Mouse (Mus musculus) intestine, embryonic 16.5 days (tissue): Measurements from ENCODE around the gene Susd1. TPM values are rescaled to one million over a fixed set of nuclear protein-coding genes. Genes with fewer than 3 reads are reported as not detected.
A peak's percentile ranks its signal among the peaks of the same experiment; 100 is the strongest.

ENCODE experiments used
- ATAC-seq: fragments of 200-750 bp; cut with Nextera tagmentation; 2 replicates; pipeline ENCODE4 v1.8.0; 2017; ENCODE audit warnings: moderate TSS enrichment, moderate library complexity
- H3K27ac ChIP-seq: fragments of 300-500 bp; sonication (generic); 2 replicates; pipeline ENCODE4 v1.5.1; 2014; ENCODE audit warnings: mild to moderate bottlenecking, low read length
- H3K27me3 ChIP-seq: fragments of 300-500 bp; sonication (generic); replicated peaks from 2 replicates; pipeline ENCODE4 v1.6.1; 2014; ENCODE audit warnings: low read length, control low read depth, mixed read lengths; ENCODE audit not compliant: control insufficient read depth, insufficient read depth
- H3K36me3 ChIP-seq: fragments of 300-500 bp; sonication (generic); 2 replicates; pipeline ENCODE4 v1.6.1; 2014; ENCODE audit warnings: low read length, control low read depth; ENCODE audit not compliant: control insufficient read depth, insufficient read depth
- H3K4me1 ChIP-seq: fragments of 300-500 bp; sonication (generic); 2 replicates; pipeline ENCODE4 v1.6.1; 2014; ENCODE audit warnings: low read length, control low read depth, mixed read lengths; ENCODE audit not compliant: control insufficient read depth, insufficient read depth
- H3K4me2 ChIP-seq: fragments of 300-500 bp; sonication (generic); 2 replicates; pipeline ENCODE4 v1.6.1; 2014; ENCODE audit warnings: low read depth, low read length, control low read depth
- H3K4me3 ChIP-seq: fragments of 300-500 bp; sonication (generic); 2 replicates; pipeline ENCODE4 v1.5.1; 2014; ENCODE audit warnings: mild to moderate bottlenecking, low read length
- H3K9ac ChIP-seq: fragments of 300-500 bp; sonication (generic); 2 replicates; pipeline ENCODE4 v1.6.1; 2014; ENCODE audit warnings: low read depth, low read length
- H3K9me3 ChIP-seq: fragments of 300-500 bp; sonication (generic); 2 replicates; pipeline ENCODE4 v1.6.1; 2016; ENCODE audit warnings: low read length, control low read depth; ENCODE audit not compliant: control insufficient read depth
- WGBS: fragments of 180-500 bp; shearing (Covaris S2); extraction: QIAGEN DNeasy Blood & Tissue Kit; methylation state at CpG from one replicate; pipeline ENCODE4 v1.1.7; 2014; 5-methylcytosine and 5-hydroxymethylcytosine counted together
- polyA plus RNA-seq: library from polyadenylated mRNA; unstranded; fragments of >200 nt; fragmentation: Nextera tagmentation; extraction: Ambion mirVana; gene quantifications from 2 replicates; pipeline ENCODE4 v1.2.1, GENCODE M21; 2015

Gene Susd1
- polyA plus RNA-seq, 1 experiment from 2014 or later, result 13.0 TPM

GRCm38 (mm10) chr4:59378631-59379030 lies 59.8 kb downstream of the Susd1 start:
- H3K27me3 ChIP-seq, result no peaks in the 10 kb centered on the region
- H3K4me1 ChIP-seq, result no peaks in the 10 kb centered on the region
- 0 out of 2 replicates have a peak, but pooled peaks cover 3% of the 10 kb centered on the region for H3K36me3 ChIP-seq
- 88% methylated on average over 4 of the region's 4 CpGs for WGBS
- H3K27ac ChIP-seq, result no peak overlapping the region
- ATAC-seq, result no peak
- H3K9me3 ChIP-seq, result no peaks in the 10 kb centered on the region
- no peak overlapping the region for H3K4me2 ChIP-seq
- H3K9ac ChIP-seq, result no peak overlapping the region
- H3K4me3 ChIP-seq, result no peak overlapping the region

GRCm38 (mm10) chr4:59374271-59374938 lies 64.0 kb downstream of the Susd1 start:
- Histone ChIP-seq H3K4me1 (no peaks in the 10 kb centered on the region), H3K27me3 (no peaks in the 10 kb centered on the region), H3K27ac (no peak overlapping the region), H3K9me3 (no peaks in the 10 kb centered on the region; the same call in 1 of the 2 replicates), H3K4me2 (no peak overlapping the region), H3K4me3 (no peak overlapping the region), H3K9ac (no peak overlapping the region), H3K36me3 (0 out of 2 replicates have a peak, but pooled peaks cover 2% of the 10 kb centered on the region)
- WGBS, result 69% methylated on average over 10 of the region's 10 CpGs
- ATAC-seq, result no peak

- Histone ChIP-seq H3K4me3 (no peak overlapping the region), H3K9ac (no peak overlapping the region), H3K4me2 (no peak overlapping the region), H3K9me3 (no peaks in the 10 kb centered on the region; the same call in 1 of the 2 replicates), H3K27ac (no peak overlapping the region), H3K4me1 (no peaks in the 10 kb centered on the region), H3K36me3 (no peaks in the 10 kb centered on the region), H3K27me3 (no peaks in the 10 kb centered on the region)
- 66% methylated on average over 5 of the region's 5 CpGs for WGBS
- ATAC-seq, result no peak
These were observed 65.8 kb downstream of the Susd1 start for GRCm38 (mm10) chr4:59372546-59373157.

GRCm38 (mm10) chr4:59371910-59372309 lies 66.5 kb downstream of the Susd1 start:
- 94% methylated on average over 5 of the region's 5 CpGs for WGBS
- ATAC-seq, result no peak
- no peak overlapping the region for H3K4me2 ChIP-seq
- H3K27me3 ChIP-seq, result no peaks in the 10 kb centered on the region
- no peak overlapping the region for H3K27ac ChIP-seq
- no peaks in the 10 kb centered on the region for H3K4me1 ChIP-seq
- H3K4me3 ChIP-seq, result no peak overlapping the region
- H3K9me3 ChIP-seq, result no peaks in the 10 kb centered on the region; the same call in 1 of the 2 replicates
- H3K9ac ChIP-seq, result no peak overlapping the region
- no peaks in the 10 kb centered on the region for H3K36me3 ChIP-seq

GRCm38 (mm10) chr4:59369941-59370340 lies 68.5 kb downstream of the Susd1 start:
- Histone ChIP-seq H3K27ac (no peak overlapping the region), H3K9ac (no peak overlapping the region), H3K4me1 (peaks cover 1% of the 10 kb centered on the region), H3K9me3 (no peaks in the 10 kb centered on the region; the same call in 1 of the 2 replicates), H3K27me3 (no peaks in the 10 kb centered on the region), H3K36me3 (no peaks in the 10 kb centered on the region), H3K4me2 (no peak overlapping the region), H3K4me3 (no peak overlapping the region)
- WGBS, result 87% methylated on average over 2 of the region's 2 CpGs
- ATAC-seq, result no peak

- no peak overlapping the region for H3K4me3 ChIP-seq
- no peak overlapping the region for H3K9ac ChIP-seq
- H3K4me1 ChIP-seq, result peaks cover 18% of the 10 kb centered on the region
- no peaks in the 10 kb centered on the region; the same call in 1 of the 2 replicates for H3K9me3 ChIP-seq
- no peak for ATAC-seq
- no peaks in the 10 kb centered on the region for H3K36me3 ChIP-seq
- no peak overlapping the region for H3K4me2 ChIP-seq
- H3K27me3 ChIP-seq, result no peaks in the 10 kb centered on the region
- 83% methylated on average over 9 of the region's 9 CpGs for WGBS
- H3K27ac ChIP-seq, result no peak overlapping the region
These were observed 70.3 kb downstream of the Susd1 start for GRCm38 (mm10) chr4:59368118-59368517.

- H3K4me3 ChIP-seq, result no peak overlapping the region
- H3K27ac ChIP-seq, result no peak overlapping the region
- peaks cover 29% of the 10 kb centered on the region for H3K4me1 ChIP-seq
- no peak for ATAC-seq
- no peaks in the 10 kb centered on the region; the same call in 1 of the 2 replicates for H3K9me3 ChIP-seq
- no peak overlapping the region for H3K4me2 ChIP-seq
- no peaks in the 10 kb centered on the region for H3K36me3 ChIP-seq
- H3K9ac ChIP-seq, result no peak overlapping the region
- no peaks in the 10 kb centered on the region for H3K27me3 ChIP-seq
- WGBS, result 87% methylated on average over 9 of the region's 9 CpGs
These were observed 72.2 kb downstream of the Susd1 start for GRCm38 (mm10) chr4:59366206-59366605.

- 89% methylated on average over 12 of the region's 12 CpGs for WGBS
- Histone ChIP-seq H3K4me3 (no peak overlapping the region), H3K4me2 (no peak overlapping the region), H3K9ac (no peak overlapping the region), H3K36me3 (no peaks in the 10 kb centered on the region), H3K9me3 (no peaks in the 10 kb centered on the region; the same call in 1 of the 2 replicates), H3K4me1 (peaks cover 29% of the 10 kb centered on the region), H3K27me3 (no peaks in the 10 kb centered on the region), H3K27ac (no peak overlapping the region)
- ATAC-seq, result no peak
These were observed 72.9 kb downstream of the Susd1 start for GRCm38 (mm10) chr4:59365571-59365970.

GRCm38 (mm10) chr4:59364229-59365173 lies 73.9 kb downstream of the Susd1 start:
- no peak overlapping the region for H3K4me3 ChIP-seq
- H3K4me1 ChIP-seq, result peaks cover 29% of the 10 kb centered on the region
- H3K9ac ChIP-seq, result 0 out of 2 replicates have a peak overlapping the region, but pooled peaks have one; percentile 11
- no peak overlapping the region for H3K4me2 ChIP-seq
- ATAC-seq, result peak; percentile 26
- H3K27ac ChIP-seq, result peak overlapping the region; percentile 54
- no peaks in the 10 kb centered on the region for H3K36me3 ChIP-seq
- WGBS, result 58% methylated on average over 10 of the region's 10 CpGs
- H3K27me3 ChIP-seq, result no peaks in the 10 kb centered on the region
- H3K9me3 ChIP-seq, result no peaks in the 10 kb centered on the region
